Mouse (Mus musculus): Measurements from ENCODE around the gene Zfp664.

The Zfp664 gene

GRCm38 (mm10) chr5:124862013-124862866 is at the start of gene Zfp664, which contains the start of gene Ccdc92:
Gene Zfp664, plus strand, starts transcription at chr5:124862691.
Gene Ccdc92, minus strand, starts transcription at chr5:124862424.
- DNase-seq = peak; percentile 93 to 99

- peak; percentile 83 to 89 for DNase-seq
Observed at GRCm38 (mm10) chr5:124814797-124815196, 47.7 kb upstream of the Zfp664 start.

- no peak for DNase-seq
Observed at GRCm38 (mm10) chr5:124817050-124817449, 45.4 kb upstream of the Zfp664 start.

- DNase-seq = peak in 1 of 2 experiments; percentile 63
Observed at GRCm38 (mm10) chr5:124822128-124822894, 40.2 kb upstream of the Zfp664 start.

- no peak for DNase-seq
Observed at GRCm38 (mm10) chr5:124830331-124830730, 32.2 kb upstream of the Zfp664 start.

- peak; percentile 90 to 92 for DNase-seq
Observed at GRCm38 (mm10) chr5:124835218-124835617, 27.3 kb upstream of the Zfp664 start.

GRCm38 (mm10) chr5:124836075-124836474 is 26.4 kb upstream of the Zfp664 start:
- DNase-seq = peak; percentile 35 to 48

- DNase-seq = peak; percentile 91 to 93
Observed at GRCm38 (mm10) chr5:124836621-124837020, 25.9 kb upstream of the Zfp664 start.

GRCm38 (mm10) chr5:124840202-124840601 is 22.3 kb upstream of the Zfp664 start:
- DNase-seq = no peak

- DNase-seq = no peak
Observed at GRCm38 (mm10) chr5:124840669-124841068, 21.8 kb upstream of the Zfp664 start.

- peak; percentile 54 to 61 for DNase-seq
Observed at GRCm38 (mm10) chr5:124843386-124843785, 19.1 kb upstream of the Zfp664 start.

GRCm38 (mm10) chr5:124844929-124845328 is 17.6 kb upstream of the Zfp664 start:
- no peak for DNase-seq

GRCm38 (mm10) chr5:124847014-124847413 is 15.5 kb upstream of the Zfp664 start:
- no peak for DNase-seq

GRCm38 (mm10) chr5:124848994-124849393 is 13.5 kb upstream of the Zfp664 start:
- no peak for DNase-seq

- DNase-seq = peak in 1 of 2 experiments; percentile 54
Observed at GRCm38 (mm10) chr5:124851572-124851971, 10.9 kb upstream of the Zfp664 start.

GRCm38 (mm10) chr5:124852294-124852693 is 10.2 kb upstream of the Zfp664 start:
- no peak for DNase-seq

GRCm38 (mm10) chr5:124853079-124853478 is 9.4 kb upstream of the Zfp664 start:
- DNase-seq = peak; percentile 81 to 84

GRCm38 (mm10) chr5:124854202-124854601 is 8.3 kb upstream of the Zfp664 start:
- DNase-seq = no peak

GRCm38 (mm10) chr5:124860013-124860412 is 2.5 kb upstream of the Zfp664 start:
- DNase-seq = peak; percentile 30 to 49

- DNase-seq = peak; percentile 66 to 67
Observed at GRCm38 (mm10) chr5:124861463-124861862, 1.0 kb upstream of the Zfp664 start.

- DNase-seq = peak; percentile 46 to 58
Observed at GRCm38 (mm10) chr5:124862871-124863741, 615 bp downstream of the Zfp664 start.

- DNase-seq = peak; percentile 80 to 86
Observed at GRCm38 (mm10) chr5:124868981-124869380, 6.5 kb downstream of the Zfp664 start.

- no peak for DNase-seq
Observed at GRCm38 (mm10) chr5:124872033-124872432, 9.5 kb downstream of the Zfp664 start.

Data from cerebellum, postnatal 36 days (tissue).